Mouse (Mus musculus): ENCODE results near the gene Tfpi. TPM values are rescaled to one million over a fixed set of nuclear protein-coding genes. Genes with fewer than 3 reads are reported as not detected.

Gene Tfpi
- polyA plus RNA-seq, 1 experiment = 5.1 TPM

DNA sequence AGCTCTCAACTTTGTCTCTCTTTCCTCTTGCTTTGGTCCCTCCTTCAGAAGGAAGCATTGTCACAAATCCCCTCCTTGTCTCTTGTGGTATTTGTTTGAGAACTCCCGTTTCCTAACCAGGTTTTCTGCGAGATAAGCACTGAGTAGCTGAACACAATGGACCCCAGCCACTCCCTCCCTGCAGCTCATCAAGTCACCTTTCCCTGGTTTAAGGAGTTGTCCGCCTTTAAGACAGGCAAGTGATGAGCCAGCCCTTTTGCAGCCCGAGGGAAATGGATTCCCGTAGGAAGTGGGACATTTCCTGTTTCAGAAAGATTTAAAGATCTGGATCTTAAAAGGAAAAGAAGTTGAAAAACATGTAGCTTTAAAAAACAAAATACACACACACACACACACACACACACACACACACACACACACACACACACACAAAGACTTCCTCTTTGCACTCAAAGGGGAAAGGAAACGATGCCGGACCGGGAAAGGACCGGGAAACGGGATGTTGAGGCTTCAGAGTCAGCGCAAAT lies 16.9 kb downstream of the Tfpi start:
- no peak for DNase-seq (ENCODE audit: low read depth in 1 of 2, low spot score in 2 of 2)
- Histone ChIP-seq H3K4me1 (ENCODE audit: control insufficient read depth, insufficient read depth, insufficient read length) (no peaks in the 10 kb centered on the region), H3K36me3 (ENCODE audit: control insufficient read depth, insufficient read depth, low read length) (no peaks in the 10 kb centered on the region), H3K27me3 (ENCODE audit: control insufficient read depth, insufficient read depth, low read length) (no peaks in the 10 kb centered on the region), H3K27ac (ENCODE audit: insufficient read depth, low read length) (no peak overlapping the region), H3K4me3 (ENCODE audit: extremely low read depth, insufficient read depth, insufficient read length) (no peak overlapping the region)
- TF ChIP-seq CTCF (IDR thresholded peaks at IDR 0.05; ENCODE audit: extremely low read depth, insufficient read depth, insufficient read length, insufficient replicate concordance) = no peak
- no peak for TF ChIP-seq POLR2A (IDR thresholded peaks at IDR 0.05; ENCODE audit: low read depth, low read length)
- 26% methylated on average over 11 of the region's 11 CpGs for WGBS

DNA sequence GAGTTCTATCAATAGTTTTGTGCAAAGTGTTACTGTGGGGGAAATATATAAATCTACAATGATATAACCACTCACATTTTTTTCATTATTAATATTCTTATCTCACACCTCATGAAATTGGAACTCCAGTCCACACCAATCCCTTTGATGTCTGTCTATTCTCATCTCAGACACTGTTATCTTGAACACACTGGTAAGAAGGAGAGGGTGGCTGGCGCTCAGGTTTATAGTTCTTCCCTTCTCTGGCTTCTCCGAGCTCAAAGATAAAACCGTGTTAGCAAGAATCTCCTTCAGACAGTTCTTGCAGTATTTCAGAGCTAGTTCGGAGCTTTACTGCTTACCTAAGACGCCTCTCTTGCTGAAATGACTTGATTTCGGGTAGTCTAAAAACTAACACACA lies 19.4 kb downstream of the Tfpi start:
- TF ChIP-seq CTCF (IDR thresholded peaks at IDR 0.05; ENCODE audit: extremely low read depth, insufficient read depth, insufficient read length, insufficient replicate concordance) (no peak), POLR2A (IDR thresholded peaks at IDR 0.05; ENCODE audit: low read depth, low read length) (no peak)
- Histone ChIP-seq H3K27ac (ENCODE audit: insufficient read depth, low read length) (no peak overlapping the region), H3K4me1 (ENCODE audit: control insufficient read depth, insufficient read depth, insufficient read length) (no peaks in the 10 kb centered on the region), H3K36me3 (ENCODE audit: control insufficient read depth, insufficient read depth, low read length) (no peaks in the 10 kb centered on the region), H3K27me3 (ENCODE audit: control insufficient read depth, insufficient read depth, low read length) (no peaks in the 10 kb centered on the region), H3K4me3 (ENCODE audit: extremely low read depth, insufficient read depth, insufficient read length) (no peak overlapping the region)
- WGBS = 81% methylated on average over 6 of the region's 6 CpGs
- DNase-seq (ENCODE audit: low read depth in 1 of 2, low spot score in 2 of 2) = no peak

DNA sequence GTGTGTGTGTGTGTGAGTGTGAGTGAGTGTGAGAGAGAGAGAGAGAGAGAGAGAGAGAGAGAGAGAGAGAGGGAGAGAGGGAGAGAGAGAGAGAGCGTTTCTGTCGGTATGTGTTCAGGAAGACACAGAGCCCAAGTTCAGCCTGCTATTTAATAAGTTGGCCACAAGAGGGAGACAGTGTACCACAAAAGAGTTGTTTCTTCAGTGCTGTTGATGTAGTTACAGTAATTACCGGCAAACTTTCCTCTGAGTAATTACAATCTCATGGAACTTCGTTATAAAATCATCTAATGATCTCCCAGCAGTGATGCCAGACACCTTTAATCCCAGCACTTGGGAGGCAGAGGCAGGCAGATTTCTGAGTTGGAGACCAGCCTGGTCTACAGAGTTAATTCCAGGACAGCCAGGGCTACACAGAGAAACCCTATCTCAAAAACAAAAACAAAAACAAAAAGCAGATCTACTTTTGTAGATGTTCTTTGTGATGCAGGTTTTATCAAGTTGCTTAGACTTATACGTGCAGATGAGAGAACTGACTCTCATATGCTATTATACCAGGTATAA lies 21.3 kb downstream of the Tfpi start:
- peak; percentile 18; the same call in 1 of the 2 replicates for TF ChIP-seq CTCF (IDR thresholded peaks at IDR 0.05; ENCODE audit: extremely low read depth, insufficient read depth, insufficient read length, insufficient replicate concordance)
- no peak for TF ChIP-seq POLR2A (IDR thresholded peaks at IDR 0.05; ENCODE audit: low read depth, low read length)
- DNase-seq (ENCODE audit: low read depth in 1 of 2, low spot score in 2 of 2) = peak; percentile 31 to 66
- Histone ChIP-seq H3K36me3 (ENCODE audit: control insufficient read depth, insufficient read depth, low read length) (no peaks in the 10 kb centered on the region), H3K4me1 (ENCODE audit: control insufficient read depth, insufficient read depth, insufficient read length) (no peaks in the 10 kb centered on the region), H3K27ac (ENCODE audit: insufficient read depth, low read length) (no peak overlapping the region), H3K4me3 (ENCODE audit: extremely low read depth, insufficient read depth, insufficient read length) (no peak overlapping the region), H3K27me3 (ENCODE audit: control insufficient read depth, insufficient read depth, low read length) (no peaks in the 10 kb centered on the region)
- 8% methylated on average over 5 of the region's 5 CpGs for WGBS

DNA sequence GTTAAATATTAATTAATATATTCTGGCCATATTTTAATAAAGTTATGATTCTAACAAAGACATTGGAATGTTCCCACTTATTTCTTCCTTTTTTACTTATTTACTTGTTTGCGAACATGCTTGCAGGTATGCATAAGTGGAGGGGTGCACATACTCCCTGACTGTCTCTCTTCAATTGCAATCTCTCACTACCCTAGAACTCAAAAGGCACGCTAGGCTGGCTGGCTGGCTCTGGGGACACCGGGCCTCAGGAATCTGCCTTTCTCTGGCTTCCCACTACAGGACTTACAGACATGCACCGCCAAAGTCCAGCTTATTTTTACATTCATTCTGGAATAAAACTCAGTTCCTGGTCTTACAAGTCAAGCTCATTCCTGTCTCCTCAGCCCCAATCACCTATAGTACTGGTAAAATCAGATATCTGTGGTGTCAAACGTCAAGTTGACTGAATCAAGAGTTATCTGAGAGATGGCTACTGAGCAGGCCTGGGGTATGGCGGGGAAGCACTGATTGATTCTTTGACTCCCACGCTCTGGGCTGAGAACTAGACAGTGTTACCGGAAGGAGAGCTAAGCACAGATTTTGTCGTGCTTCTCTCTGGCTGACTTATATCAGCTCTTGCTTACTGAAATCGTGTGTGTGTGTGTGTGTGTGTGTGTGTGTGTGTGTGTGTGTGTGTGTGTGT lies 21.9 kb downstream of the Tfpi start:
- no peak overlapping the region for H3K4me3 ChIP-seq (ENCODE audit: extremely low read depth, insufficient read depth, insufficient read length)
- no peak for DNase-seq (ENCODE audit: low read depth in 1 of 2, low spot score in 2 of 2)
- H3K27me3 ChIP-seq (ENCODE audit: control insufficient read depth, insufficient read depth, low read length) = no peaks in the 10 kb centered on the region
- H3K4me1 ChIP-seq (ENCODE audit: control insufficient read depth, insufficient read depth, insufficient read length) = no peaks in the 10 kb centered on the region
- H3K36me3 ChIP-seq (ENCODE audit: control insufficient read depth, insufficient read depth, low read length) = no peaks in the 10 kb centered on the region
- TF ChIP-seq POLR2A (IDR thresholded peaks at IDR 0.05; ENCODE audit: low read depth, low read length) (no peak), CTCF (IDR thresholded peaks at IDR 0.05; ENCODE audit: extremely low read depth, insufficient read depth, insufficient read length, insufficient replicate concordance) (no peak)
- WGBS = 70% methylated on average over 10 of the region's 10 CpGs
- H3K27ac ChIP-seq (ENCODE audit: insufficient read depth, low read length) = no peak overlapping the region

DNA sequence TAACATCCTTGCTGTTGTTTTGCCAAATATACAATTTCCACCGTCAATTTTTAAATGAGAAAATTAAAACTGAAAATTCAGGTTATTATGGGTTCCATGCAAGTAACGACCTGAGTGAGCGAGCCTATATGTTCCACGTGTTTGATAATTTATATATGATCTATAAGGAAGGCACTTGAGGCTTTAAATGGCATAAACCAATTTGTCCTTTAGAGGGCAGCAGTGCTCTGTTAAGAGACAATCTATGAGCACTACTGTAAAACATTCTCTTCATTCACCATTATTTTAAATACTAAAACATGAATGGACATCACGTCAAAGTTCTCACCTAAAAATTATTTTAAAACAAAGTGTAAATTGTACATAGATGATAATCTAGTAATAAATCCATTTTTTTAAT lies 22.5 kb downstream of the Tfpi start:
- Histone ChIP-seq H3K4me3 (ENCODE audit: extremely low read depth, insufficient read depth, insufficient read length) (no peak overlapping the region), H3K36me3 (ENCODE audit: control insufficient read depth, insufficient read depth, low read length) (no peaks in the 10 kb centered on the region), H3K27ac (ENCODE audit: insufficient read depth, low read length) (no peak overlapping the region), H3K27me3 (ENCODE audit: control insufficient read depth, insufficient read depth, low read length) (no peaks in the 10 kb centered on the region), H3K4me1 (ENCODE audit: control insufficient read depth, insufficient read depth, insufficient read length) (no peaks in the 10 kb centered on the region)
- DNase-seq (ENCODE audit: low read depth in 1 of 2, low spot score in 2 of 2) = peak in 1 of 2 experiments; percentile 54
- TF ChIP-seq CTCF (IDR thresholded peaks at IDR 0.05; ENCODE audit: extremely low read depth, insufficient read depth, insufficient read length, insufficient replicate concordance) (no peak), POLR2A (IDR thresholded peaks at IDR 0.05; ENCODE audit: low read depth, low read length) (no peak)
- 22% methylated on average over 5 of the region's 5 CpGs for WGBS

DNA sequence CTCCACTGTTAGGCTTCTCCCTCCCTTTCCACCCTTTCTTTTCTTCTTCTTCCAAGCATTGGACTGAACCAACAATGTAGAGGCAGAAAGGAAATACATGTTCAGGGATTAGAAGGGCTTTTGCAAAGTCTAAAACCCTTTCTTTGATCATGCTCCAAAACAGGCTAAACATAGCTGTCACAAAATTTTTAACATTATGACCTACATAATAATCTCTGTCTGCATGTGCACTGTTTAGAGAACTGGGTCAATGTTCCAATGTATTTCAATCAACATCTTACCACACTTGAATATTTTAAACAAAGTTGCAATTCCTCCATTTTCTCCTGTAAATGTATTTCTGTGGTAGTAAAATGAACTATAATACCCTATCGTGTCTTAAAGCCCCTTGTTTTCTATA lies 31.1 kb downstream of the Tfpi start:
- 81% methylated on average over 1 of the region's 1 CpGs for WGBS
- H3K36me3 ChIP-seq (ENCODE audit: control insufficient read depth, insufficient read depth, low read length) = no peaks in the 10 kb centered on the region
- no peak overlapping the region for H3K4me3 ChIP-seq (ENCODE audit: extremely low read depth, insufficient read depth, insufficient read length)
- TF ChIP-seq CTCF (IDR thresholded peaks at IDR 0.05; ENCODE audit: extremely low read depth, insufficient read depth, insufficient read length, insufficient replicate concordance) (no peak), POLR2A (IDR thresholded peaks at IDR 0.05; ENCODE audit: low read depth, low read length) (no peak)
- no peak overlapping the region for H3K27ac ChIP-seq (ENCODE audit: insufficient read depth, low read length)
- H3K4me1 ChIP-seq (ENCODE audit: control insufficient read depth, insufficient read depth, insufficient read length) = no peaks in the 10 kb centered on the region
- H3K27me3 ChIP-seq (ENCODE audit: control insufficient read depth, insufficient read depth, low read length) = no peaks in the 10 kb centered on the region
- no peak for DNase-seq (ENCODE audit: low read depth in 1 of 2, low spot score in 2 of 2)

DNA sequence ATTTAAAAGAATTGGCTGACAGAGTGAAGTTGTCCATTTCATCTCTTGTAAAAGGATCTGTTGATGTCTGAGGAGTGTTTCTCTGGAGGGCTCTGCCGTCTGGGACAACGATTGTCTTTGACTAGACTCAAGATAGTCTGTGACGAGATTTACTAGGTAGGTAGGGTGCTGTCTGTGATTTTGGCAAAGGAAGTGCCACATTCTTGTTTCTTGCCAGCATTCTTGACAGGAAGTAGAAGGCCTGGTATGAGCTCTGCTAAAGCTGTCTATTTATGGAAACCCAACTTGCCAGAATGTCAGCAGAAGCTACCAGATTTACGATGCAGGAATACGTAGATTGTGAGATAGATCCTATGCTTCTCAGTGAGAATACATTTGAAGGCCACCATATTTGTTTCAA lies 34.6 kb downstream of the Tfpi start:
- WGBS = 56% methylated on average over 5 of the region's 5 CpGs

More for the DNA sequence above, 34.6 kb downstream of the Tfpi start:
- Histone ChIP-seq H3K4me3 (ENCODE audit: extremely low read depth, insufficient read depth, insufficient read length) (no peak overlapping the region), H3K36me3 (ENCODE audit: control insufficient read depth, insufficient read depth, low read length) (no peaks in the 10 kb centered on the region), H3K27ac (ENCODE audit: insufficient read depth, low read length) (no peak overlapping the region), H3K27me3 (ENCODE audit: control insufficient read depth, insufficient read depth, low read length) (no peaks in the 10 kb centered on the region), H3K4me1 (ENCODE audit: control insufficient read depth, insufficient read depth, insufficient read length) (no peaks in the 10 kb centered on the region)
- TF ChIP-seq CTCF (IDR thresholded peaks at IDR 0.05; ENCODE audit: extremely low read depth, insufficient read depth, insufficient read length, insufficient replicate concordance) = no peak
- DNase-seq (ENCODE audit: low read depth in 1 of 2, low spot score in 2 of 2) = no peak
